Mouse (Mus musculus): Measurements from ENCODE around the gene Cdc6. TPM values are rescaled to one million over a fixed set of nuclear protein-coding genes. Genes with fewer than 3 reads are reported as not detected.
A peak's percentile ranks its signal among the peaks of the same experiment; 100 is the strongest.

Gene Cdc6
- total RNA-seq, 2 experiments from 2014 or later: 26.4 to 26.5 TPM

- ATAC-seq (ENCODE audit: poor library complexity, severe bottlenecking): no peak
Measured at GRCm38 (mm10) chr11:98955707-98956235, 48.2 kb downstream of the Cdc6 start.

DNA sequence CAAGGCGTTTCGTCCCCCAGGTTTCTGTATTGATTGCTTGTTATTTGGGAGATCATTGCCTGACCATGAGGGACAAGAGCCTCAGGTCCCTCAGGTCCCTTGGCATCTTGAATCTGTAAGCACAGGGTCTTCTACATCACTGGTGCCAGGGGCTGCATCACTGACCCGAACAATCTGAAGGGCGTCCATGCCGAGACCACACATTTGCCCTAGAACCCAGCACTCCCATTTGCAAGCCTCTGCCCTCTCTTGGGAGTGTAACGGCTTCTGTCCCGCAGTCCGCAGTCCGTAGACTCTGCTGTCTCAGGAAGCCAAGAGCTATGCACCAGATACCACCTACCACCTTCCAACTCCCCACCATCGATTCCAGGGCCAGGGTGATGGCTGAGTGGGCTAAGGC, 48.7 kb downstream of the Cdc6 start:
- no peak for ATAC-seq (ENCODE audit: poor library complexity, severe bottlenecking)

GRCm38 (mm10) chr11:98959437-98960312, 52.1 kb downstream of the Cdc6 start:
- ATAC-seq (ENCODE audit: poor library complexity, severe bottlenecking): peak; percentile 59

GRCm38 (mm10) chr11:98960313-98960906, 52.8 kb downstream of the Cdc6 start:
- peak; percentile 39 for ATAC-seq (ENCODE audit: poor library complexity, severe bottlenecking)

GRCm38 (mm10) chr11:98961051-98961592, 53.5 kb downstream of the Cdc6 start:
- no peak for ATAC-seq (ENCODE audit: poor library complexity, severe bottlenecking)

- no peak for ATAC-seq (ENCODE audit: poor library complexity, severe bottlenecking)
Measured at GRCm38 (mm10) chr11:98961766-98962165, 54.2 kb downstream of the Cdc6 start.

- ATAC-seq (ENCODE audit: poor library complexity, severe bottlenecking): no peak
Measured at GRCm38 (mm10) chr11:98962421-98963095, 55.0 kb downstream of the Cdc6 start.

DNA sequence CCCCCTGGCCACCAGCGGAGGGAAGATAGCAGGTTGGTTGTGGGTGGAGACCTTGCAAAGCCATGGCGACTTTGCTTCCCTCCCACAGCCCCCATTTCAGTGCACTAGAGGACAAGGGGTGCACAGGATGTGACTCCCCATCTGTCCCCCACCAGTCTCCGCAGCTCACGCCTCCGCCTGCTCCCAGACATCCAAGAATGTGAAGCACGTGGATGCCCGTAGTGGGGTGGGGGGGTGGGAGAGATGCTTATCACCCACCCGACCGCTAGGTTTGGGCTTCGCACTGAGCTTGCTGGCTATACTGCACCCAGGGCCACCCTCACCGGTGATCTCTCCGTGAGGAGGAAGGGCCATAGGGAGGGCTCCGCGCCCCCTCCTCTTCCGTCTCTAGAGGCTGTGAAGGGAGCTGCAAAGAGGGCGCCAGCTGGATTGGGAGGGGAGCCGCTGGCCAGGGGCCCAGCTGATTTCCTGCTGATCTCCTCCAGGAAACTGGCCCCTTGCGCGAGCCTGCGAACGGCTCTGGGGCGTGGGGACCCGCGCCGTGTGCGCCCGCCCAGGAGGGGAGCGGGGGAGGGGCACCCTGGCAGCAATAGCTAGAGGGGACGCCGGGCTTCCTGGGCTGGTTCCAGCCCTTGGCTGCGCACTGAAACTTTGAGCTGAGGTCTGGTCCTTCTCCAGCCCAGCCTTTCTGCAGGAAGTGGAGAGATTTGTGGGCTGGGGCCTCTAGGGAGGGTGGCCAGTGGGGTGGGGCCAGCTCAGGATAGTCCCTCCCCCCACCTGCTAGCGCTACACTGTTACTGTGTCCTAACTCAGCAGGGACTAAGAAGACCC, 55.8 kb downstream of the Cdc6 start:
- ATAC-seq (ENCODE audit: poor library complexity, severe bottlenecking): peak; percentile 39

DNA sequence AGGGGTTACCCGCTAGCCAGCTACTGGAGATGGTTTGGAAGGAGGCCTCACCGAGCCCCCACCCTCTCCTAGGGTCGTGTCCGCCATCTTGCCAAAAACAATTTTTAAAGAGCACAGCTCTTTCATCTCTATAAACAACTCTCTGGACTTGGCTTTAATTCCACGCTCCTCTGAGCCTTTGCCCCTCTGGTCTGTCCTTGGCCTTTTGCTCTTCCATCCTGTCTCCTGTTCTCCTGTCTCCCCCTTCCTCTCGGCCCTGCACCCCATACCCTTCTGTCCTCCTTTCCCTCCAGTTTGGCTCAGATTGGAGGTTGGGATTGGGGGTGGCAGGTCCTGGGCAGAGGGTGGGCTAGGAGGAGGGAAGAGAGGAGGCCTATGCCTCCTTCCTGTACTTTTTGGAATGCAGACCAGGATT, 56.6 kb downstream of the Cdc6 start:
- no peak for ATAC-seq (ENCODE audit: poor library complexity, severe bottlenecking)

DNA sequence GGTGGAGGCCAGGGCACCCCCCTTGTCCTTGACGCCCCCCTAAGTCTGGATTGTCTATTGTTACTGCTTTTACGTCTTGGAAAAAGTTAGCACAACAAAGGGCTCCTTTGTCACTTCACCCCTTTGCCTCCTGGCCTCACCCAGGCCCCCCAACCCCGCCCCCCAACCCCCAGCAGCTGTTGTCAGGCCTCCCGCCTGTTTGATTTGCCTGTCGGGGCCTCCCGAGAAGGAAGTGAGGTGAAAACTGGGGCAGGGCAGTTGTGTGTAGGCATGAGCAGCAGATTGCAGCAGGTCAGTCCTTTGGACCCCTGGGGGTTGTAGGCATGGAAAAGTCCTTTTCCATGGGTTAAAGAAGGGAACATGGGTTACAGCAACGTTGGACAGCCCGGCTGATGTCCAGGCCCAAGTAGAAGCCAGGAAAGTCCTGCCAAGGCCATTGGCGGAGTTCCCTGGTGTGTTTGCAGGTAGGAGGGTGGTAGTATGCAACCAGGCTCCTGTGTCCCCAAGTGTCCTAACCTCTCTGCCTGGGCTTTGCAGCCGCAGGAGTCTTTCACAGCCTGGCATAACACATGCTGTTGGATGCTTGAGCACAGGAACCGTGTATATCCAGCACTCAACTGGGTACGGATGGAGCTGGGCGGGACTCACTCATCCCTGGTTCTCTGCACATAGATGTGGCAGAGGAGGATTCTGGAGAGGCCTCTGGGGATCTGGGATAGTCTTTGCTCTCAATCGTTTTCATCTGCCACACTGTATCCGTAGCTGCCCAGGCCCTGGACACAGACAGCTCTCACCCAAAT, 57.2 kb downstream of the Cdc6 start:
- ATAC-seq (ENCODE audit: poor library complexity, severe bottlenecking): no peak

DNA sequence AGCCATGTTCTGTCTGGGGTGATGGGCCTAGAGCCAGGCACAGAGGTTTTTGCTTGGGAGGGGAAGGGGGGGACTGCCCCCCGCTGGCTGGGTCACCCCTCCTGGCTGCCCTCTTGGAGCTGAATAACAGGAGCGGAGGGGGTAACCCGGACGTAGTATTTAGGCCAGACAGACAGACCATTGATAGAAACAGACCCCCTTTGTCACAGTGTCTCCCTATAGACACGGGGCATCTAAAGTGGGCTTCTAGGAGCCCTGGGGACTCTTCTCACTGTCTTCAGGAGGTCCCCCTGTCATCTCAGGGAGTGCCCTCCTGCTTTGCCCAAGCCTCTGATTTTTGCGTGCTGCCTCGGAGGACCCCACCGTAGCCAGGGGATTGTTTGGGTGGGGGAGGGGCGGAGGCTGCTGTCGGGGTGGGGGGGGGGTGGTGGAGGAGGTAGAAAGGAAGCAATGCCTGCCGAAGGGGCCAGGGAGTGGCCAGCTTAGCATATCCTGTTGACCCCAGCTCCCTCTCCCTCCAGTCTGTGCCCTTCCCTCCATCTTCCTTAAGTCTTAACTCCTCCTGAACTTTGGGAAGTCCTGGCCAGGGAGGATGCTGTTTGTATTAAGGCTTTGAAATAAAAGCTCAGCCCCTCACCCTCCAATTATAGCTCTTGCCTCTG, 57.9 kb downstream of the Cdc6 start:
- ATAC-seq (ENCODE audit: poor library complexity, severe bottlenecking): no peak

- ATAC-seq (ENCODE audit: poor library complexity, severe bottlenecking): no peak
Measured at GRCm38 (mm10) chr11:98966499-98967141, 59.0 kb downstream of the Cdc6 start.

DNA sequence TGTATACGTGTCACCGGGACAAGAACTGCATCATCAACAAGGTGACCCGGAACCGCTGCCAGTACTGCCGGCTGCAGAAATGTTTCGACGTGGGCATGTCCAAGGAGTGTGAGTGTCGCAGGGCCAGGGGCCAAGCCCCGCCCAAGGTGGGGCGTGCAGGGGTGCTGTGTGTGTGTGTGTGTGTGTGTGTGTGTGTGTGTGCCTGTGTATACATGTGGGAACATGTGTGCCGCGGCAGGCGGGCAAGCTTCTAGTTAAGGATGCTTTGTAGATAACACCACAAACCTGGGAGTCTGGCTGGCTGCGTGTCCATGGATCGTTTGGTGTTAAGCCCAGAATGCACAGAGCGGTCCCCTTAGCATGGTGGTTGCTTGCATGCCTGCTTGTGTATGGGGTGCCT, 60.5 kb downstream of the Cdc6 start:
- no peak for ATAC-seq (ENCODE audit: poor library complexity, severe bottlenecking)

GRCm38 (mm10) chr11:98968716-98969495, 61.3 kb downstream of the Cdc6 start:
- ATAC-seq (ENCODE audit: poor library complexity, severe bottlenecking): 0 out of 2 replicates have a peak, but pooled peaks have one; percentile 31

GRCm38 (mm10) chr11:98969496-98969927, 61.9 kb downstream of the Cdc6 start:
- ATAC-seq (ENCODE audit: poor library complexity, severe bottlenecking): no peak

- ATAC-seq (ENCODE audit: poor library complexity, severe bottlenecking): no peak
Measured at GRCm38 (mm10) chr11:98970191-98970925, 62.8 kb downstream of the Cdc6 start.

Measured in megakaryocyte, adult 5-6 weeks (primary cell).